Mouse (Mus musculus): ENCODE results near the gene Pip4k2b.

Gene Pip4k2b

DNA sequence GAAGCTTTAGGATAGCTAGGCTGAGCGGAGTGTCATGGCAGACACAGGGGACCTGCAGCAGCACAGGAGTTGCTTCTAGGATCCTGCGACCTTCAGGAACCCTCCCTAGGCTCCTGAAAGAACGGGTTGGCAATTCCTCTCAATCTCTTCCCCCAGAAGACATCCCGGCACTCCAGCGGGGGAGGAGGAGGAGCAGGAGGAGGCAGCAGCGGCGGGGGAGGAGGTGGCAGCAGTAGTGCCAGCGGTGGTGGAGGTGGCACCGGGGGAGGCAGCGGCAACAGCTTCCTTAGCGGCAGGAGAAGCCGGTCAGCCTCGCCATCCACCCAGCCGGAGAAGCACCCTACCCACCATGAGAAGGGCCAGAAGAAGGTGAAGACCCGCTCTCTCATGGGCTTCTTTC is 75.2 kb downstream of the Pip4k2b start:
- DNase-seq (ENCODE audit: extremely low read depth, low read depth, low spot score): no peak

GRCm38 (mm10) chr11:97668160-97668559 is 76.3 kb downstream of the Pip4k2b start:
- no peak for DNase-seq (ENCODE audit: extremely low read depth, low read depth, low spot score)

GRCm38 (mm10) chr11:97666794-97667193 is 77.7 kb downstream of the Pip4k2b start:
- DNase-seq (ENCODE audit: extremely low read depth, low read depth, low spot score): no peak

- DNase-seq (ENCODE audit: extremely low read depth, low read depth, low spot score): no peak
These were observed 78.3 kb downstream of the Pip4k2b start for GRCm38 (mm10) chr11:97666221-97666620.

GRCm38 (mm10) chr11:97665431-97665830 is 79.1 kb downstream of the Pip4k2b start:
- DNase-seq (ENCODE audit: extremely low read depth, low read depth, low spot score): no peak

Data from fat pad, adult 2 months (tissue).